Mouse (Mus musculus) midbrain, embryonic 16.5 days (tissue): ENCODE measurements at regions not wholly inside any gene's neighbourhood (a gene's known extent, or its start where the extent isn't known, plus 50 kb on each side); places are given as distances from the start of the nearest gene placed in this dataset.

Experiments used
- ATAC-seq: fragments of 200-750 bp; cut with Nextera tagmentation; 2 replicates; pipeline ENCODE4 v1.8.0; 2017; ENCODE audit warnings: moderate TSS enrichment
- H3K27ac ChIP-seq: fragments of 300-500 bp; sonication (generic); 2 replicates; pipeline ENCODE4 v1.5.1; 2014; ENCODE audit warnings: mild to moderate bottlenecking, low read length, mixed read lengths
- H3K27me3 ChIP-seq: fragments of 300-500 bp; sonication (generic); 2 replicates; pipeline ENCODE4 v1.6.1; 2014; ENCODE audit warnings: low read depth, low read length, mixed read lengths; ENCODE audit not compliant: control insufficient read depth, insufficient read depth
- H3K36me3 ChIP-seq: fragments of 300-500 bp; sonication (generic); 2 replicates; pipeline ENCODE4 v1.6.1; 2014; ENCODE audit warnings: mild to moderate bottlenecking, low read length, moderate library complexity, mixed read lengths; ENCODE audit not compliant: control insufficient read depth, insufficient read depth
- H3K4me1 ChIP-seq: fragments of 300-500 bp; sonication (generic); 2 replicates; pipeline ENCODE4 v1.6.1; 2014; ENCODE audit warnings: mild to moderate bottlenecking, low read length, mixed read lengths; ENCODE audit not compliant: control insufficient read depth, insufficient read depth
- H3K4me2 ChIP-seq: fragments of 300-500 bp; sonication (generic); 2 replicates; pipeline ENCODE4 v1.6.1; 2014; ENCODE audit warnings: mild to moderate bottlenecking, low read length, mixed read lengths
- H3K4me3 ChIP-seq: fragments of 300-500 bp; sonication (generic); 2 replicates; pipeline ENCODE4 v1.5.1; 2014; ENCODE audit warnings: low read depth, mild to moderate bottlenecking, low read length, moderate library complexity, mixed read lengths
- H3K9ac ChIP-seq: fragments of 300-500 bp; sonication (generic); 2 replicates; pipeline ENCODE4 v1.6.1; 2014; ENCODE audit warnings: low read depth, low read length, mixed read lengths
- H3K9me3 ChIP-seq: fragments of 300-500 bp; sonication (generic); replicated peaks from 2 replicates; pipeline ENCODE4 v1.6.1; 2014; ENCODE audit warnings: mild to moderate bottlenecking, low read length, mixed read lengths; ENCODE audit not compliant: control insufficient read depth, poor library complexity, severe bottlenecking
- WGBS: fragments of 180-500 bp; shearing (Covaris S2); extraction: QIAGEN DNeasy Blood & Tissue Kit; methylation state at CpG from one replicate; pipeline ENCODE4 v1.1.7; 2014; 5-methylcytosine and 5-hydroxymethylcytosine counted together

DNA sequence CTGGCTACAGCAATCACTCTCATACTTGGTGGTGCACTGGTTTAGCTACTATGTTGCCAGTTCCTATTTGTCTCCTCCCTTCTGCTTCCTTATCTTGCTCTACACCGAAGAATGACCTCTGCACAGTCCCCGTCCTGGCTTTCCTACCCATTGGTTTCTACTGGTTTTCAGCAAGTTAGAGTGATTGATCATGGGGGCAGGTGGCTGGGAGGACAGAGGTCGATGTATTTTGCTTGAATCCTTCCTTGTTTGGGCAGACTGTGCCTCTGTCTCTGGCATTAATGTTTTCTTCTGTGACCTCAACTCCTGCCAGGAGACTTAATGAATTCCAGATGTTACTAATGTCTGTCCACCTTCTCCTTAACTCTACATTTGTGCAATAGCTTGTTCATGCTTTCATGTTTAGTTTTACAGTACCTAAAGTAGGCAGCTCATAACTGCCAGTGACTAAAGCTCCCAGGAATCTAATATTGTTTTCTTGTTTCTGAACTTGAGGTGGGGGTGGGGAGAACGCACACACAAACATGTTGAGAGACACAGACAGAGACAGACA, 457.2 kb upstream of the Mef2c start:
- H3K4me1 ChIP-seq: no peaks in the 10 kb centered on the region
- 83% methylated on average over 4 of the region's 4 CpGs for WGBS
- no peak overlapping the region for H3K27ac ChIP-seq
- H3K4me2 ChIP-seq: no peak overlapping the region
- H3K9me3 ChIP-seq: no peaks in the 10 kb centered on the region
- H3K36me3 ChIP-seq: no peaks in the 10 kb centered on the region
- H3K9ac ChIP-seq: no peak overlapping the region
- H3K27me3 ChIP-seq: no peaks in the 10 kb centered on the region
- no peak for ATAC-seq
- H3K4me3 ChIP-seq: no peak overlapping the region

GRCm38 (mm10) chr13:83055865-83056264, 448.0 kb upstream of the Mef2c start:
- Histone ChIP-seq H3K27me3 (no peaks in the 10 kb centered on the region), H3K4me2 (no peak overlapping the region), H3K4me1 (0 out of 2 replicates have a peak, but pooled peaks cover 2% of the 10 kb centered on the region), H3K27ac (no peak overlapping the region), H3K9ac (no peak overlapping the region), H3K36me3 (no peaks in the 10 kb centered on the region), H3K9me3 (no peaks in the 10 kb centered on the region), H3K4me3 (no peak overlapping the region)
- WGBS: 61% methylated on average over 2 of the region's 2 CpGs
- no peak for ATAC-seq

GRCm38 (mm10) chr13:83056415-83056814, 447.4 kb upstream of the Mef2c start:
- Histone ChIP-seq H3K9ac (no peak overlapping the region), H3K4me3 (no peak overlapping the region), H3K27me3 (no peaks in the 10 kb centered on the region), H3K4me1 (0 out of 2 replicates have a peak, but pooled peaks cover 2% of the 10 kb centered on the region), H3K4me2 (no peak overlapping the region), H3K9me3 (no peaks in the 10 kb centered on the region), H3K27ac (no peak overlapping the region), H3K36me3 (no peaks in the 10 kb centered on the region)
- WGBS: 90% methylated on average over 2 of the region's 2 CpGs
- ATAC-seq: no peak

GRCm38 (mm10) chr13:83064727-83065126, 439.1 kb upstream of the Mef2c start:
- no peak for ATAC-seq

GRCm38 (mm10) chr13:83065201-83065600, 438.6 kb upstream of the Mef2c start:
- WGBS: 92% methylated on average over 3 of the region's 3 CpGs
- no peak overlapping the region for H3K27ac ChIP-seq
- H3K4me1 ChIP-seq: no peaks in the 10 kb centered on the region
- no peaks in the 10 kb centered on the region for H3K27me3 ChIP-seq
- no peak for ATAC-seq
- H3K4me2 ChIP-seq: no peak overlapping the region
- no peaks in the 10 kb centered on the region for H3K9me3 ChIP-seq
- H3K36me3 ChIP-seq: no peaks in the 10 kb centered on the region
- H3K9ac ChIP-seq: no peak overlapping the region
- H3K4me3 ChIP-seq: no peak overlapping the region

More at GRCm38 (mm10) chr13:83064727-83065126, 439.1 kb upstream of the Mef2c start:
- Histone ChIP-seq H3K4me2 (no peak overlapping the region), H3K27ac (no peak overlapping the region), H3K9me3 (no peaks in the 10 kb centered on the region), H3K4me1 (no peaks in the 10 kb centered on the region), H3K36me3 (no peaks in the 10 kb centered on the region), H3K9ac (no peak overlapping the region), H3K27me3 (no peaks in the 10 kb centered on the region), H3K4me3 (no peak overlapping the region)
- WGBS: 89% methylated on average over 5 of the region's 5 CpGs

- no peak for ATAC-seq
- no peaks in the 10 kb centered on the region for H3K27me3 ChIP-seq
- H3K9me3 ChIP-seq: no peaks in the 10 kb centered on the region
- H3K4me3 ChIP-seq: no peak overlapping the region
- no peaks in the 10 kb centered on the region for H3K36me3 ChIP-seq
- H3K4me1 ChIP-seq: no peaks in the 10 kb centered on the region
- no peak overlapping the region for H3K9ac ChIP-seq
- H3K27ac ChIP-seq: no peak overlapping the region
- WGBS: 69% methylated on average over 8 of the region's 8 CpGs
- H3K4me2 ChIP-seq: no peak overlapping the region
These were observed 437.6 kb upstream of the Mef2c start for GRCm38 (mm10) chr13:83066115-83066753.

- H3K9me3 ChIP-seq: no peaks in the 10 kb centered on the region
- H3K4me3 ChIP-seq: no peak overlapping the region
- no peak overlapping the region for H3K27ac ChIP-seq
- no peaks in the 10 kb centered on the region for H3K36me3 ChIP-seq
- H3K9ac ChIP-seq: no peak overlapping the region
- no peaks in the 10 kb centered on the region for H3K27me3 ChIP-seq
- H3K4me2 ChIP-seq: no peak overlapping the region
- H3K4me1 ChIP-seq: no peaks in the 10 kb centered on the region
- WGBS: 72% methylated on average over 2 of the region's 2 CpGs
- ATAC-seq: no peak
These were observed 436.3 kb upstream of the Mef2c start for GRCm38 (mm10) chr13:83067496-83067895.

- Histone ChIP-seq H3K9ac (no peak overlapping the region), H3K27ac (no peak overlapping the region), H3K4me3 (no peak overlapping the region), H3K4me2 (no peak overlapping the region), H3K27me3 (no peaks in the 10 kb centered on the region), H3K9me3 (no peaks in the 10 kb centered on the region), H3K36me3 (no peaks in the 10 kb centered on the region), H3K4me1 (no peaks in the 10 kb centered on the region)
- ATAC-seq: no peak
- WGBS: 85% methylated on average over 1 of the region's 1 CpGs
These were observed 435.2 kb upstream of the Mef2c start for GRCm38 (mm10) chr13:83068588-83068987.

DNA sequence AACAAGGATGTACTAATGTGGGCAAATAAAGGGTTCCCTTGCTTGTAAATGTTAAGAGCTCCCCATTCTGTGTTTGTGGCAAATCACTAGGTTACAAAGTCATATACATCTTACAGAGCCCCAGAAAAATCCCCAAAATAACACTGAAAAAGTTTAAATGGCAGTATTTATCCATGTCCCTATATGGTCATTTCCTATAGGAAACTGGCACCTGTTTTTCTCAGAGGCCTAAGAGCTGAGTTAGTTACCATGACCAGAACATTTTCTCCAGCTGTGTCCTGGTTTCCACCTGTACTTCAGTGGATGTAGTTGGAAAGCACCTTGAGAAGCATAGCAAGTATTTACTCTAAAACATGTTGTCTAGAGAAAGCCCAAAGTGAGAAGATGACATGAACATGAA, 434.5 kb upstream of the Mef2c start:
- Histone ChIP-seq H3K4me1 (no peaks in the 10 kb centered on the region), H3K36me3 (no peaks in the 10 kb centered on the region), H3K9me3 (no peaks in the 10 kb centered on the region), H3K4me2 (no peak overlapping the region), H3K9ac (no peak overlapping the region), H3K27me3 (no peaks in the 10 kb centered on the region), H3K27ac (no peak overlapping the region), H3K4me3 (no peak overlapping the region)
- no peak for ATAC-seq
